19 mouse cellular contexts compared by ENCODE assay signal in the genomic region with DNA sequence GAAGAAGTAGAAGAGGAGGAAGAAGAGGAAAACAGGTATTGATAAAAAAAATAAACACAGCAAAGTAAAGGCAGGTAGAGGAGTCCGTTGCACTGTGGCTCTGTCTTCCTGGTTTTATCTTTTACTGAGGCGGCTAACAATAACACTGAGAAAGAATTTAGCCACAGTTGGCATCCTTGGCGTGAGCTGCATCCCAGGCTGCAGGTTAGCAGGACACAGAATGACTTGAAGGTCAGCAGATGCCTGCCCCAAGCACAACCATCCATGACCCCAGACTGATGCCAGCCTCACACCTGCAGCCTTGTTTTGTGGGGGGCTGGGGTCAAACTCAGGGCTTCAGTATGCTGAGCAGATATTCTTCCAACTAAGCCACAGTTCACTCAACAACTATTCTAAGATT. TPM values are rescaled to one million over a fixed set of nuclear protein-coding genes. Genes with fewer than 3 reads are reported as not detected.
"Had no signal": no experiment of that assay in that cellular context is flagged by ENCODE, and none has a peak within 500 bp of the region (broad histone marks: within the 10 kb centered on the region; RNA-seq: fewer than 3 reads in every experiment).

No protein-coding gene starts in this region.

- H3K27me3 ChIP-seq: neural tube, embryonic 13.5 days; neural tube, embryonic 15.5 days; stomach, embryonic 15.5 days had no signal

- H3K9me3 ChIP-seq: neural tube, embryonic 13.5 days; neural tube, embryonic 15.5 days; stomach, embryonic 15.5 days had no signal

- DNase-seq: retina, postnatal 1 day; right cerebral cortex, adult 18-20 months; right cerebral cortex, postnatal 14 days; right cerebral cortex, postnatal 25 days; right cerebral cortex, postnatal 4 days; spleen, adult 18-20 months; thymus, adult 18-20 months; thymus, adult 2 months; thymus, postnatal 14 days; thymus, postnatal 25 days; thymus, postnatal 36 days; thymus, postnatal 4 days had no signal

- H3K4me1 ChIP-seq: neural tube, embryonic 13.5 days; neural tube, embryonic 15.5 days; stomach, embryonic 15.5 days had no signal

- H3K4me3 ChIP-seq: neural tube, embryonic 13.5 days; neural tube, embryonic 15.5 days; stomach, embryonic 15.5 days had no signal

- H3K9ac ChIP-seq: neural tube, embryonic 13.5 days; neural tube, embryonic 15.5 days; stomach, embryonic 15.5 days had no signal

- H3K36me3 ChIP-seq: neural tube, embryonic 13.5 days; neural tube, embryonic 15.5 days; stomach, embryonic 15.5 days had no signal

- H3K27ac ChIP-seq: neural tube, embryonic 13.5 days; neural tube, embryonic 15.5 days; stomach, embryonic 15.5 days; stomach, postnatal 0 days had no signal

- H3K4me2 ChIP-seq: neural tube, embryonic 13.5 days; neural tube, embryonic 15.5 days; stomach, embryonic 15.5 days had no signal

RNA-seq across cellular contexts. Expression of a gene that starts 17.8 kb away (rescaled TPM):
- total RNA-seq: neutrophil, adult 5-6 weeks had no signal
- polyA plus RNA-seq: neural tube, embryonic 14.5 days had no signal

RNA-seq across cellular contexts. Expression of a gene that starts 50.1 kb away (rescaled TPM):
- total RNA-seq: neutrophil, adult 5-6 weeks had no signal
- polyA plus RNA-seq: spleen, adult 2 months had no signal
